25 mouse cellular contexts compared by ENCODE assay signal in the genomic region with DNA sequence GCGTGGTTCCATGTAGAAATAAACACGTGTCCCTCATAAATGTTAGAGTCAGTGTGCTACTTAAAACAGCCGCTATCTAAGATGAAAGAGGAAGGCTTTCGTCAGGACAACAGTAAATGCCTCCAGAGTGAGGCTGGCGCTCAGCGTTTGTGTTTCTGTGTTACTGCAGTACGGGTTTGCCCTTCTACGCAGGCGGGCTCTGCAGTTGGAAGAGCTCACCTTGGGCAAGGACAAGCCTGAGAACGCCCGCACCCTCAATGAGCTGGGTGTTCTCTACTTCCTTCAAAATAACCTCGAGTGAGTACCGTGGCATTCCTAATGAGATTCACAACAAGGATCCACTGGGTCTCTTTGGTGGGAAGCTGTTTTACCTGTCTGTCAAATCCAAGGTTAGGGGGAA. TPM values are rescaled to one million over a fixed set of nuclear protein-coding genes. Genes with fewer than 3 reads are reported as not detected.
"Had no signal": no experiment of that assay in that cellular context is flagged by ENCODE, and none has a peak within 500 bp of the region (broad histone marks: within the 10 kb centered on the region; RNA-seq: fewer than 3 reads in every experiment).

No protein-coding gene starts in this region.

- H3K36me3 ChIP-seq: midbrain, embryonic 12.5 days had no signal

- H3K4me2 ChIP-seq: lung, embryonic 14.5 days; midbrain, embryonic 12.5 days; neural tube, embryonic 13.5 days; neural tube, embryonic 15.5 days had no signal

- ATAC-seq: midbrain, embryonic 16.5 days had no signal

- H3K9me3 ChIP-seq: midbrain, embryonic 10.5 days; midbrain, embryonic 12.5 days; neural tube, embryonic 13.5 days; neural tube, embryonic 15.5 days had no signal

- DNase-seq: lung, embryonic 14.5 days; lung, postnatal 10 days; lung, postnatal 4 days; midbrain, embryonic 14.5 days; retina, postnatal 1 day; right cerebral cortex, adult 18-20 months; right cerebral cortex, postnatal 25 days; right cerebral cortex, postnatal 4 days; spleen, adult 18-20 months; thymus, adult 18-20 months; thymus, postnatal 14 days; thymus, postnatal 36 days had no signal

- H3K9ac ChIP-seq: lung, embryonic 14.5 days; midbrain, embryonic 12.5 days; neural tube, embryonic 13.5 days; neural tube, embryonic 15.5 days had no signal

- H3K27me3 ChIP-seq: midbrain, embryonic 12.5 days; neural tube, embryonic 13.5 days; neural tube, embryonic 15.5 days had no signal

- H3K4me1 ChIP-seq: midbrain, embryonic 12.5 days had no signal

- H3K27ac ChIP-seq: midbrain, embryonic 10.5 days; midbrain, embryonic 12.5 days; neural tube, embryonic 13.5 days; neural tube, embryonic 15.5 days had no signal

- H3K4me3 ChIP-seq: midbrain, embryonic 10.5 days; midbrain, embryonic 12.5 days; myocyte; neural tube, embryonic 13.5 days; neural tube, embryonic 15.5 days had no signal

RNA-seq across cellular contexts. Expression of gene Gm28305, which starts 2.2 kb away (rescaled TPM):
- total RNA-seq: megakaryocyte, adult 5-6 weeks had no signal
- polyA plus RNA-seq: lung, embryonic 14.5 days; lung, embryonic 16.5 days; midbrain, embryonic 10.5 days; midbrain, embryonic 12.5 days; midbrain, embryonic 14.5 days; midbrain, embryonic 16.5 days; myocyte; neural tube, embryonic 11.5 days; neural tube, embryonic 13.5 days; neural tube, embryonic 15.5 days; small intestine, adult 2 months; stomach, embryonic 14.5 days; stomach, embryonic 16.5 days; thymus, postnatal 0 days had no signal
